Mouse (Mus musculus): ENCODE results near the gene Qdpr. TPM values are rescaled to one million over a fixed set of nuclear protein-coding genes. Genes with fewer than 3 reads are reported as not detected.
A peak's percentile ranks its signal among the peaks of the same experiment; 100 is the strongest.
"Not testable (repeated sequence)": the region's sequence is repeated elsewhere in the genome, so short reads cannot be mapped to it uniquely, and the experiment has no call there.

Gene Qdpr
- total RNA-seq, 2 experiments from 2014 or later = 167 to 169 TPM

- Histone ChIP-seq H3K4me3 (no peak overlapping the region), H3K27ac (no peak overlapping the region)
- no peak for TF ChIP-seq CTCF (conservative IDR thresholded peaks at IDR 0.05)
- no peak for DNase-seq (ENCODE audit: low spot score in 2 of 2)
Measured at GRCm38 (mm10) chr5:45441745-45442144, 8.3 kb downstream of the Qdpr start.

GRCm38 (mm10) chr5:45441124-45441523 lies 8.9 kb downstream of the Qdpr start:
- no peak for TF ChIP-seq CTCF (conservative IDR thresholded peaks at IDR 0.05)
- no peak overlapping the region for H3K27ac ChIP-seq
- H3K4me3 ChIP-seq = no peak overlapping the region
- no peak for DNase-seq (ENCODE audit: low spot score in 2 of 2)

- Histone ChIP-seq H3K27ac (no peak overlapping the region), H3K4me3 (no peak overlapping the region)
- no peak for DNase-seq (ENCODE audit: low spot score in 2 of 2)
- no peak for TF ChIP-seq CTCF (conservative IDR thresholded peaks at IDR 0.05)
Measured at GRCm38 (mm10) chr5:45438301-45438700, 11.7 kb downstream of the Qdpr start.

GRCm38 (mm10) chr5:45437826-45438225 lies 12.2 kb downstream of the Qdpr start:
- H3K4me3 ChIP-seq = no peak overlapping the region
- H3K27ac ChIP-seq = no peak overlapping the region
- DNase-seq (ENCODE audit: low spot score in 2 of 2) = no peak
- TF ChIP-seq CTCF (conservative IDR thresholded peaks at IDR 0.05) = no peak

GRCm38 (mm10) chr5:45435967-45436950 lies 13.8 kb downstream of the Qdpr start:
- Histone ChIP-seq H3K27ac (no peak overlapping the region), H3K4me3 (no peak overlapping the region)
- DNase-seq (ENCODE audit: low spot score in 2 of 2) = no peak
- no peak for TF ChIP-seq CTCF (conservative IDR thresholded peaks at IDR 0.05)

GRCm38 (mm10) chr5:45427891-45428290 lies 22.1 kb downstream of the Qdpr start:
- H3K4me3 ChIP-seq = no peak overlapping the region
- H3K27ac ChIP-seq = no peak overlapping the region
- DNase-seq (ENCODE audit: low spot score in 2 of 2) = no peak
- no peak for TF ChIP-seq CTCF (conservative IDR thresholded peaks at IDR 0.05)

- TF ChIP-seq CTCF (conservative IDR thresholded peaks at IDR 0.05) = no peak
- no peak overlapping the region for H3K4me3 ChIP-seq
- DNase-seq (ENCODE audit: low spot score in 2 of 2) = no peak
- no peak overlapping the region for H3K27ac ChIP-seq
Measured at GRCm38 (mm10) chr5:45426416-45427034, 23.5 kb downstream of the Qdpr start.

GRCm38 (mm10) chr5:45425771-45426170 lies 24.3 kb downstream of the Qdpr start:
- H3K27ac ChIP-seq; H3K4me3 ChIP-seq; DNase-seq (ENCODE audit: low spot score in 2 of 2): not testable (repeated sequence)

- H3K27ac ChIP-seq = no peak overlapping the region
- peak; percentile 41 to 71 for DNase-seq (ENCODE audit: low spot score in 2 of 2)
- H3K4me3 ChIP-seq = no peak overlapping the region
- TF ChIP-seq CTCF (conservative IDR thresholded peaks at IDR 0.05) = peak; percentile 89
Measured at GRCm38 (mm10) chr5:45424021-45424886, 25.8 kb downstream of the Qdpr start.

GRCm38 (mm10) chr5:45421881-45422844 lies 27.9 kb downstream of the Qdpr start:
- Histone ChIP-seq H3K4me3 (no peak overlapping the region), H3K27ac (no peak overlapping the region)
- DNase-seq (ENCODE audit: low spot score in 2 of 2) = no peak
- no peak for TF ChIP-seq CTCF (conservative IDR thresholded peaks at IDR 0.05)

- no peak overlapping the region for H3K4me3 ChIP-seq
- no peak overlapping the region for H3K27ac ChIP-seq
- DNase-seq (ENCODE audit: low spot score in 2 of 2) = no peak
- TF ChIP-seq CTCF (conservative IDR thresholded peaks at IDR 0.05) = peak; percentile 70
Measured at GRCm38 (mm10) chr5:45419841-45420638, 30.0 kb downstream of the Qdpr start.

All from layer of hippocampus, adult 2 months (tissue).